Mouse (Mus musculus) MEL (cell line): ENCODE data around the gene Pnpla2. TPM values are rescaled to one million over a fixed set of nuclear protein-coding genes. Genes with fewer than 3 reads are reported as not detected.

Experiments
- DNase-seq: peaks from one replicate; pipeline ENCODE4 v3.0.0; 2011; ENCODE audit warnings: low read depth, low spot score
- H3K27ac ChIP-seq: 2 replicates; pipeline ENCODE4 v1.5.1; 2012; ENCODE audit warnings: low read depth, mild to moderate bottlenecking, control low read depth, low read length, moderate library complexity; ENCODE audit not compliant: control insufficient read depth
- H3K27me3 ChIP-seq, 2 experiments: fragments of 150-350 bp in 1 of 2; sonication (generic) in 1 of 2; 2 replicates each; pipeline ENCODE4 v1.6.1; 2012; ENCODE audit warnings: low read length in 2 of 2, mild to moderate bottlenecking in 2 of 2, improper control_type of control experiment in 1 of 2, moderate library complexity in 1 of 2; ENCODE audit not compliant: insufficient read depth in 2 of 2, control insufficient read depth in 1 of 2
- H3K36me3 ChIP-seq, 2 experiments: 2 replicates each; pipeline ENCODE4 v1.6.1; 2012 to 2014; ENCODE audit warnings: low read length in 2 of 2, improper control_type of control experiment in 1 of 2, inconsistent platforms in 1 of 2, mild to moderate bottlenecking in 1 of 2; ENCODE audit not compliant: insufficient read depth in 2 of 2, control insufficient read depth in 1 of 2
- H3K4me1 ChIP-seq, 2 experiments: fragments of 150-350 bp in 1 of 2; sonication (generic) in 1 of 2; 2 replicates each; pipeline ENCODE4 v1.6.1; 2012; ENCODE audit warnings: low read length in 2 of 2, improper control_type of control experiment in 1 of 2, mild to moderate bottlenecking in 1 of 2; ENCODE audit not compliant: insufficient read depth in 2 of 2, control insufficient read depth in 1 of 2
- H3K4me3 ChIP-seq, 2 experiments: fragments of 150-350 bp in 1 of 2; sonication (generic) in 1 of 2; 2 replicates each; pipeline ENCODE4 v1.5.1; 2012; ENCODE audit warnings: low read depth in 2 of 2, low read length in 2 of 2, mild to moderate bottlenecking in 2 of 2, moderate library complexity in 2 of 2, control low read depth in 1 of 2, improper control_type of control experiment in 1 of 2; ENCODE audit not compliant: control insufficient read depth in 1 of 2, insufficient read depth in 1 of 2
- H3K79me2 ChIP-seq: 2 replicates; pipeline ENCODE4 v1.6.1; 2012; ENCODE audit warnings: mild to moderate bottlenecking, low read length, moderate library complexity; ENCODE audit not compliant: control insufficient read depth, poor library complexity, insufficient read depth
- H3K9ac ChIP-seq: 2 replicates; pipeline ENCODE4 v1.6.1; 2012; ENCODE audit warnings: low read depth, mild to moderate bottlenecking, control low read depth, low read length, moderate library complexity; ENCODE audit not compliant: control insufficient read depth, poor library complexity, severe bottlenecking
- H3K9me3 ChIP-seq: fragments of 150-350 bp; sonication (generic); replicated peaks from 2 replicates; pipeline ENCODE4 v1.6.1; 2012; ENCODE audit warnings: mild to moderate bottlenecking, low read length, improper control_type of control experiment, moderate library complexity; ENCODE audit not compliant: insufficient read depth
- BHLHE40 ChIP-seq: IDR thresholded peaks from 2 replicates; pipeline ENCODE4 v1.6.1; 2012; ENCODE audit warnings: low read depth, mild to moderate bottlenecking, inconsistent platforms, low read length, improper control_type of control experiment, borderline replicate concordance
- CHD1 ChIP-seq: IDR thresholded peaks from 2 replicates; pipeline ENCODE4 v1.6.1; 2012; ENCODE audit warnings: low read depth, mild to moderate bottlenecking, inconsistent platforms, low read length, improper control_type of control experiment
- CHD2 ChIP-seq: IDR thresholded peaks from 2 replicates; pipeline ENCODE4 v1.6.1; 2011; ENCODE audit warnings: low read length, improper control_type of control experiment
- CTCF ChIP-seq, 3 experiments: IDR thresholded peaks in 2 of 3; conservative IDR thresholded peaks in 1 of 3; 2 replicates each; pipeline ENCODE4 v1.5.1; 2011 to 2012; ENCODE audit warnings: low read length in 3 of 3, low read depth in 2 of 3, mild to moderate bottlenecking in 2 of 3, improper control_type of control experiment in 1 of 3, inconsistent platforms in 1 of 3, mixed read lengths in 1 of 3, moderate library complexity in 1 of 3; ENCODE audit not compliant: control insufficient read depth in 1 of 3, insufficient read depth in 1 of 3, poor library complexity in 1 of 3, severe bottlenecking in 1 of 3
- E2F4 ChIP-seq: IDR thresholded peaks from 2 replicates; pipeline ENCODE4 v1.6.1; 2011; ENCODE audit warnings: low read depth, low read length, improper control_type of control experiment, borderline replicate concordance
- ELF1 ChIP-seq: IDR thresholded peaks from 2 replicates; pipeline ENCODE4 v1.6.1; 2014; ENCODE audit warnings: low read depth, mild to moderate bottlenecking, inconsistent platforms, low read length, improper control_type of control experiment, moderate library complexity
- EP300 ChIP-seq, 2 experiments: IDR thresholded peaks; 2 replicates each; pipeline ENCODE4 v1.6.1; 2011; ENCODE audit warnings: improper control_type of control experiment in 2 of 2, low read length in 2 of 2, low read depth in 1 of 2, mild to moderate bottlenecking in 1 of 2
- ETS1 ChIP-seq: IDR thresholded peaks from 2 replicates; pipeline ENCODE4 v1.6.1; 2012; ENCODE audit warnings: low read depth, mild to moderate bottlenecking, inconsistent platforms, low read length, improper control_type of control experiment, moderate library complexity
- GABPA ChIP-seq: IDR thresholded peaks from 2 replicates; pipeline ENCODE4 v1.6.1; 2012; ENCODE audit warnings: low read depth, mild to moderate bottlenecking, inconsistent platforms, low read length, improper control_type of control experiment, moderate library complexity
- GATA1 ChIP-seq: IDR thresholded peaks from 2 replicates; pipeline ENCODE4 v1.6.1; 2011; ENCODE audit warnings: low read depth, low read length, improper control_type of control experiment
- HCFC1 ChIP-seq: IDR thresholded peaks from 2 replicates; pipeline ENCODE4 v1.6.1; 2012; ENCODE audit warnings: low read depth, mild to moderate bottlenecking, inconsistent platforms, low read length, improper control_type of control experiment, moderate library complexity
- JUND ChIP-seq: IDR thresholded peaks from 2 replicates; pipeline ENCODE4 v1.6.1; 2011; ENCODE audit warnings: low read depth, mild to moderate bottlenecking, improper control_type of control experiment, low read length
- KAT2A ChIP-seq: conservative IDR thresholded peaks from 2 replicates; pipeline ENCODE4 v1.6.1; 2012; ENCODE audit warnings: low read depth, low read length, improper control_type of control experiment, inconsistent platforms
- MAFK ChIP-seq: IDR thresholded peaks from 2 replicates; pipeline ENCODE4 v1.6.1; 2011; ENCODE audit warnings: low read depth, mild to moderate bottlenecking, low read length, improper control_type of control experiment, borderline replicate concordance
- MAX ChIP-seq: IDR thresholded peaks from 2 replicates; pipeline ENCODE4 v1.6.1; 2011; ENCODE audit warnings: low read length, improper control_type of control experiment
- MAZ ChIP-seq: IDR thresholded peaks from 2 replicates; pipeline ENCODE4 v1.6.1; 2012; ENCODE audit warnings: low read depth, mild to moderate bottlenecking, inconsistent platforms, low read length, improper control_type of control experiment
- MEF2A ChIP-seq: IDR thresholded peaks from 2 replicates; pipeline ENCODE4 v1.6.1; 2014; ENCODE audit warnings: low read depth, mild to moderate bottlenecking, inconsistent platforms, low read length, improper control_type of control experiment; ENCODE audit not compliant: poor library complexity, insufficient replicate concordance, severe bottlenecking; ENCODE audit errors: extremely low read depth
- MXI1 ChIP-seq: IDR thresholded peaks from 2 replicates; pipeline ENCODE4 v1.6.1; 2011; ENCODE audit warnings: mild to moderate bottlenecking, low read depth, low read length, improper control_type of control experiment
- MYC ChIP-seq: IDR thresholded peaks from 2 replicates; pipeline ENCODE4 v1.6.1; 2011; ENCODE audit warnings: low read depth, mild to moderate bottlenecking, low read length, improper control_type of control experiment, moderate library complexity
- NELFE ChIP-seq: IDR thresholded peaks from 2 replicates; pipeline ENCODE4 v1.6.1; 2011; ENCODE audit warnings: low read depth, low read length, improper control_type of control experiment
- NRF1 ChIP-seq: IDR thresholded peaks from 2 replicates; pipeline ENCODE4 v1.6.1; 2014; ENCODE audit warnings: low read depth, mild to moderate bottlenecking, inconsistent platforms, low read length, improper control_type of control experiment, moderate library complexity; ENCODE audit not compliant: poor library complexity, insufficient read depth, severe bottlenecking
- POLR2A ChIP-seq, 2 experiments: IDR thresholded peaks; 2 replicates each; pipeline ENCODE4 v1.6.1; 2011 to 2012; ENCODE audit warnings: low read length in 2 of 2, mild to moderate bottlenecking in 2 of 2, control low read depth in 1 of 2, improper control_type of control experiment in 1 of 2, low read depth in 1 of 2, moderate library complexity in 1 of 2; ENCODE audit not compliant: control insufficient read depth in 1 of 2, insufficient read depth in 1 of 2, poor library complexity in 1 of 2
- POLR2AphosphoS2 ChIP-seq: IDR thresholded peaks from 2 replicates; pipeline ENCODE4 v1.6.1; 2011; ENCODE audit warnings: low read length, improper control_type of control experiment
- POLR2AphosphoS5 ChIP-seq: IDR thresholded peaks from 2 replicates; pipeline ENCODE4 v1.6.1; 2012; ENCODE audit warnings: low read depth, borderline replicate concordance, mild to moderate bottlenecking, inconsistent platforms, low read length, moderate library complexity, mixed read lengths
- RAD21 ChIP-seq: IDR thresholded peaks from 2 replicates; pipeline ENCODE4 v1.6.1; 2011; ENCODE audit warnings: mild to moderate bottlenecking, low read depth, low read length, improper control_type of control experiment
- RCOR1 ChIP-seq: IDR thresholded peaks from 2 replicates; pipeline ENCODE4 v1.6.1; 2012; ENCODE audit warnings: low read depth, mild to moderate bottlenecking, inconsistent platforms, low read length, improper control_type of control experiment
- SIN3A ChIP-seq: IDR thresholded peaks from 2 replicates; pipeline ENCODE4 v1.6.1; 2012; ENCODE audit warnings: low read length, improper control_type of control experiment, inconsistent platforms
- SMC3 ChIP-seq: IDR thresholded peaks from 2 replicates; pipeline ENCODE4 v1.6.1; 2011; ENCODE audit warnings: low read depth, low read length, improper control_type of control experiment
- TAL1 ChIP-seq: IDR thresholded peaks from 2 replicates; pipeline ENCODE4 v1.6.1; 2012; ENCODE audit warnings: mild to moderate bottlenecking, inconsistent platforms, low read length, moderate library complexity, mixed read lengths
- TBP ChIP-seq: IDR thresholded peaks from 2 replicates; pipeline ENCODE4 v1.8.0; 2011; ENCODE audit warnings: low read depth, low read length, improper control_type of control experiment
- TCF12 ChIP-seq: IDR thresholded peaks from 2 replicates; pipeline ENCODE4 v1.6.1; 2014; ENCODE audit warnings: low read depth, mild to moderate bottlenecking, inconsistent platforms, low read length, improper control_type of control experiment, moderate library complexity
- UBTF ChIP-seq: IDR thresholded peaks from 2 replicates; pipeline ENCODE4 v1.6.1; 2012; ENCODE audit warnings: low read depth, mild to moderate bottlenecking, inconsistent platforms, low read length, improper control_type of control experiment, moderate library complexity, borderline replicate concordance; ENCODE audit not compliant: insufficient read depth
- USF2 ChIP-seq, 2 experiments: IDR thresholded peaks; 2 replicates each; pipeline ENCODE4 v1.6.1; 2011 to 2012; ENCODE audit warnings: improper control_type of control experiment in 2 of 2, low read length in 2 of 2, borderline replicate concordance in 1 of 2, inconsistent platforms in 1 of 2, low read depth in 1 of 2, mild to moderate bottlenecking in 1 of 2; ENCODE audit not compliant: insufficient read depth in 1 of 2
- ZC3H11A ChIP-seq: IDR thresholded peaks from 2 replicates; pipeline ENCODE4 v1.6.1; 2012; ENCODE audit warnings: low read depth, mild to moderate bottlenecking, inconsistent platforms, low read length, improper control_type of control experiment
- ZKSCAN1 ChIP-seq: IDR thresholded peaks from 2 replicates; pipeline ENCODE4 v1.6.1; 2012; ENCODE audit warnings: low read depth, mild to moderate bottlenecking, inconsistent platforms, low read length, improper control_type of control experiment, moderate library complexity
- ZNF384 ChIP-seq: IDR thresholded peaks from 2 replicates; pipeline ENCODE4 v1.6.1; 2012; ENCODE audit warnings: low read depth, mild to moderate bottlenecking, inconsistent platforms, low read length, improper control_type of control experiment
- polyA plus RNA-seq, 2 experiments: library from polyadenylated mRNA; stranded (reverse) in 1 of 2; unstranded in 1 of 2; fragments of >175 nt in 1 of 2; fragments of >200 nt in 1 of 2; gene quantifications; 2 replicates each; pipeline versions ENCODE4 v1.2.1 to v1.2.4; 2012; ENCODE audit warnings: low replicate concordance in 2 of 2, low read depth in 1 of 2; ENCODE audit not compliant: insufficient read length in 2 of 2, insufficient read depth in 1 of 2, missing spikeins in 1 of 2
- total RNA-seq: library from RNA; depleted of rRNA; stranded (reverse); fragments of 300-350 nt; gene quantifications from 2 replicates; pipeline ENCODE4 v1.2.3, GENCODE M21; 2012; rRNA removed

The Pnpla2 gene
- total RNA-seq = 8.3 and 9.9 TPM in 2 replicates
- 10 to 100 TPM in 1 of 2 experiments, not detected in 1; 38.6 TPM for polyA plus RNA-seq

- no peaks in the 10 kb centered on the region for H3K9me3 ChIP-seq
- peak; percentile 96 for DNase-seq
- H3K4me1 ChIP-seq = peaks cover 0 to 12% of the 10 kb centered on the region in 2 experiments; a peak in 1 of 4 replicates
- H3K9ac ChIP-seq = peak within 1 kb of the TSS; percentile 72
- H3K79me2 ChIP-seq = peaks cover 3% of the 10 kb centered on the region
- peak within 1 kb of the TSS; percentile 78 to 89 for H3K4me3 ChIP-seq
- no peaks in the 10 kb centered on the region for H3K27me3 ChIP-seq
- 0 out of 2 replicates have a peak within 1 kb of the TSS, but pooled peaks have one; percentile 15 for H3K27ac ChIP-seq
- H3K36me3 ChIP-seq = peaks cover 2 to 5% of the 10 kb centered on the region in 2 experiments; a peak in 2 of 4 replicates
- TF ChIP-seq ETS1 (no peak), MAX (peak; percentile 40; the same call in 1 of the 2 replicates), ZC3H11A (no peak), TCF12 (0 out of 2 replicates have a peak, but pooled peaks have one; percentile 19), USF2 (IDR thresholded peaks at IDR 0.05; ENCODE audit: borderline replicate concordance in 1 of 2, insufficient read depth in 1 of 2, low read depth in 1 of 2, low read length in 2 of 2) (no peak), MAZ (no peak), CHD1 (peak; percentile 84), SIN3A (peak; percentile 74), EP300 (IDR thresholded peaks at IDR 0.05; ENCODE audit: low read depth in 1 of 2, low read length in 2 of 2) (no peak), ELF1 (no peak), TAL1 (no peak), BHLHE40 (no peak), POLR2A (IDR thresholded peaks at IDR 0.05; ENCODE audit: control insufficient read depth in 1 of 2, insufficient read depth in 1 of 2, low read depth in 1 of 2, low read length in 2 of 2, poor library complexity in 1 of 2) (peak; percentile 82 to 86), RAD21 (no peak), NRF1 (peak; percentile 62), CHD2 (no peak), E2F4 (no peak), MYC (peak; percentile 27; the same call in 1 of the 2 replicates), POLR2AphosphoS5 (0 out of 2 replicates have a peak, but pooled peaks have one; percentile 51), NELFE (peak; percentile 72), KAT2A (no peak; the same call in 1 of the 2 replicates), MAFK (no peak), POLR2AphosphoS2 (peak; percentile 77; the same call in 1 of the 2 replicates), UBTF (peak; percentile 89; the same call in 1 of the 2 replicates), GATA1 (no peak), RCOR1 (no peak), MEF2A (no peak), SMC3 (no peak), JUND (no peak), TBP (peak; percentile 50), ZKSCAN1 (no peak), HCFC1 (peak; percentile 48; the same call in 1 of the 2 replicates), GABPA (no peak), ZNF384 (no peak), CTCF (IDR thresholded peaks at IDR 0.05 in 2 of 3, conservative IDR thresholded peaks at IDR 0.05 in 1 of 3; ENCODE audit: control insufficient read depth in 1 of 3, insufficient read depth in 1 of 3, low read depth in 2 of 3, low read length in 3 of 3, poor library complexity in 1 of 3, severe bottlenecking in 1 of 3) (no peak), MXI1 (peak; percentile 85)
Observed at GRCm38 (mm10) chr7:141454967-141455551, at the start of gene Pnpla2. Gene Pnpla2 (plus strand): TSS chr7:141455198.
